Mouse (Mus musculus) embryo, embryonic 10 days (tissue): Measurements from ENCODE around the gene Rpl23a.

Source experiments
- DNase-seq: peaks from one replicate; pipeline ENCODE4 v3.0.0-alpha.2; 2015; ENCODE audit warnings: low spot score

Rpl23a gene

DNA sequence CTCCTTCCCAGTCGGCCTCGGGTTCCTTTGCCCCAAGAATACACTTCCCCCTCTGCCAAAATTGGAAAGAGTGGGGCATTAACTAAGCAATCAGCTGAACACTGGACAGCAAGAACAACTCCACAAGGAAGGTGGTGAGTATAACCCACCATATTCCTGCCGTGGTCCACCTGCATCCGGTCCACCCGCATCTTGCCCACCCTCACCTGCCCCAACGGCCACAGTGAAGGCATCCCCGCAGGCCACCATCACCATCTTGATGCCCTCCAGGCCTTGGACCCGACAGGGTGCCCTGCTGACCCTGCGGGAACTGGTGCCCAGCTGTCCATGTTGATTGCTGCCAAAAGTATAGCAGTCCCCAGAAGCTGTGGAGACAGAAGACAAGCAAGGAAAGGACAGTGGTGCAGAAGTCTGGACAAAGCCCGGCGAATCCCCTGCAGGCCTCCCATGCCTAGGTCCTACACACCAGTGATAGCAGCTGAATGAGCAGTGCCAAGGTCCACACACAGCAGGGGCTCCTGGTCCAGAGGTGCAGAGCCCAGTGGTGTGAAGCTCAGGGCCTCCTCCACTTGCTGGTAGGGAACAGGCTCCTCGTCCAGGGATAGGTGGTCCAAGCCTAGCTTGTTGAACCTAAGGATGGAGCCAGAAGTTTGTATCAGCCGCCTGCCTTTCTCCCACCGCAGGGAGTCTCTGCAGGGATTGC, 16.0 kb downstream of the Rpl23a start:
- no peak for DNase-seq

DNA sequence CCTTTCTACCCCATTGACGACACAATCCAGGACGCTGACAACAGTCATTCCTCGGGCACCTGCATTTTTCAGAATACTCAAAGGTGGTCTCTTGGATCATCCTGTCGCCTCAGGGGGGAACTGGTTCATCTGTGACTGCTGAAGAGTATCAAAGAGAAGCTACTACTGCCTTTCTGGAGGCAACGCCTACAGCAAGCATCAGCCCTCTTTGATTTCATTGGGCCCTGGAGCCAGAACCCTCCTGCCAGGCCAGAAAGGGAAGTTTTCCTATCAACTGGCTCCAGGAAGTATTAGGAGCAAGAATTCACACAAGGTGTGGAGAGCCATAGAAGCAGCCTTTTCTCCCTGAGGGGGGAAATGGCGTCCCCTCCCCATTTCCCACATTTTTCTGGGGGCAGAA, 16.7 kb downstream of the Rpl23a start:
- no peak for DNase-seq

DNA sequence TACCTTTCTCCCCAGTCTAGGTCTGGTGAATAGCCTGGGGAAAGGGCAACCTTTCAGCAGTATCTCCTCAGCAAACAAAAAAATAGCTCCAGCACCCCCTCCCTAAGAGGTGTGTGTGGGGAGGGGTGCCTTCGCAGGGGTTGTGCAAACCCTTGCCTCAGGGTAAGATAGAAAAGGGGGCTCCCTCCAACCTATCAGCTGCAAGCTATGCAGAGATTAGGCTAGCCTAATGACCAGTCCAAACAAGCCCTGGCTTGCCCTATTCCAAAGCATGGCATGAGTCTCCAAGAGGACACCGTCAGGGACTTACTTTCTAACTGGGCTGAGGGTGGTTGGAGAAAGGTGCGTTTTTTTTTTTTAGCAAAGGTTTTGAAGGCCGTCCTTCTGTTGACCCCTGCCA, 17.2 kb downstream of the Rpl23a start:
- peak; percentile 36 for DNase-seq

DNA sequence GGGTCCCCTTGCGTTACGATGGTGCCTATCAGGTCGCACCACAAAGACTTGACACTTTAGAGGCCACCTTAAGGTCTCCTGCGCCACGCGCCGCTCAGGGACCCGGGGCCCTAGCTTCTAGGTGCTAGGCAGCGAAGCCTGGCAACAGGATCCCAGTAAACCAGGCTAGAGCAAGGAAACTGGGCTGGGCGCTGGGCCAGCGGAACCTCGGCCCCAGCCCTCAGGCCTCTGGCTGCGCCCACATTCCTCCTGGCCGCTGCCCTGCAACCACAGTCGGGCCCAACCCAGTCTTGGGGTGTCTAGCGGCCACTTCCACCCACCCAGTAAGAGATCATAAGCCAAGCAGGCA, 17.6 kb downstream of the Rpl23a start:
- DNase-seq, result no peak

DNA sequence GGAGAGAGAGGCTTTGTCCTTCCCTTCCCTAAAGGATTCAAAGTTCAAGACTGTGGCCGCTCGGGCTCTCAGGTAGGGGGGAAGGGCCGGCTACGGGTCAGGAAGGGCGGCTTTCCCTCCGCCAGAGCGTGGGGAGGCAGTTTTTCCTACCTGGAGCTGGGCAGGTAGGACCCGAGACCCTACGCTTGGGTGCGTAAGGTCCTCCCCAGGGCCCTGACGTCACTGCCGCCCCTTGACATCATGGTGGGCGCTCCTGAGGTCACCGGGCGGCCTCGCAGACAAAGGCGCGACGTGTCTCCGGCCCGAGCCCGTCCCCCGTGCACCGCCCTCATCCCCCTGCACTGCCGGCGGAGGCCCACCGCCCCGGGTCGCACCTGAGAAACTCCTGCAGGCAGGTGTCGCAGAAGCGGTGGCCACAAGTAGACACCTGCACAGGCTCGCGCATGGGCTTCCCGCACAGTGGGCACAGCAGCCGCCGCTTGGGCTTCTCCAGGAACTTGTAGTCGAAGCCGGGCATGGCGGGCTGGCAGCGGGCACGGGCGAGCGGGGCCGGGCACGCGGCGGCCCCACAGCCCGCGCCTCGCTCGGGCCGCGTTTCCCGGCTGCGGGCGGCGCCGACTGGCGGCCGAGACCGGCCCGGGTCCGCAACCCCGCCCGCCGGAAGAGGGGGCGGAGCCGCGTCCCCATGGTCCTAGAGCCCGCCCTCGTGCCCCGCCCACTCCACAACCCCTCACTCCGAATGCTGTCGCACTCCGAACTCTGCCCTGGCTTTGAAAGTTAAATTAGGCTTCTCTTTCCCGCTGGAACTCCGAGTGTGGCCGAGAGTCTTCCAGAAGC, 18.2 kb downstream of the Rpl23a start, which contains the start of gene Traf4:
Traf4 (minus strand) TSS at position 666 of the 837 bp plus-strand sequence.
- peak; percentile 90 for DNase-seq

DNA sequence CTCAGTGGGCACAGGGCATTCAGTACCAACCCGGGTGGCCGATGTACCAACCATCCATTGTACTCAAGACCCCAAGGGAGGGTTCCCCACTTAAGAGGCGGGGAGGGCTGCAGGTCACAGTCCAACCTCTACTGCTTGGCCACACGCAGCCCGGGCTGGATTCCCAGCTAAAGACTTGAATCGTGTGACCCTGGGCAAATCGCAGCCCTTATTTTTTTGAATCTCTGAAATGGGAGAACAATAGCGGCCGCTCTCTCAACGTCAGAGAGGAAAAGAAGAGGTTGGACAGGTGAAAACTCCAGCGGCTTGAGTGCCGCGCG, 18.8 kb downstream of the Rpl23a start:
- no peak for DNase-seq

DNA sequence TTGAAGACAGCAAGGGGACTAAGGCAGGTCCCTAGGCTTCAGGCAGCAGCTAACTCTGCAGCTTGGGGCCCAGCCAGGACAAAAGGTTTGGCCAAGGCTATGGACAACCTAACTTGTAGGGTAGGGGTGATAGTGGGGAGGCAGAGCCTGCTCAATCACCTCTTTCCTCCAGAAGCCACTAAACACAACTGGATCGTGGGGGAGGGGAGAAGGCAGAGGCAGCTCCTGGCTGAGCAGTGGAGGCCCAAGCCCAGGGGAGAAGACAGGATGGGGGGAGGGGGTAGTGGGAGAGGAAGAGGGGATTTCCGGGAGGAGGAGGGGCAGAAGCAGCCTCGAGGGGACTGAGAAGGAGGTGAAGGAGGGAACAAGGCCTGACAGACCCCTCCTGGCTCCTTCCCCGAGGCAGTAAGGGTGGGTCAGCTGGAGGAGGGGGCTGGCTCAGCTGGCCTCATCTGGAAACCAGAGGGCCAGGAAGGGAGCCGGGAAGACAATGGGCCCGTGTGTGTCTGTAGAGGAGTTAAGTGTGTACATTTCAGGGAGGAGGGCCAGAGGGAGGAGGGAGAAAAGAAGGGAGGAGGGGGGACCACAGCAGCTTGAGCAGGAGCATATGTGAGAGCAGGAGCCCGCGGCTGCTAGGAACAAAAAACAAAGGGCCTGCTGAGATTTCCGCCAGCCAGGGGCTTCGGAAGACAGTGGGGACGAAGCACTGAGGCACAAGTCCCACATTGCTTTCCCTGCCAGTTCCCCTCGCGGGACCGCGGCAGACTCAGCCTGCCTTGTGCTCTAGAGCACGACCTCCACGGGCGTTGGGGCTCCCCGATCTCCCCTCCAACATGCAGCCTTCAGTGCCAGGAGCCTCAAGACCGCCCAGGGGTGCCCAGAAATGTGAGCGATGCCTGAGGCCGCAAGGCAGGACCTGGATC, 19.4 kb downstream of the Rpl23a start:
- peak; percentile 87 for DNase-seq

DNA sequence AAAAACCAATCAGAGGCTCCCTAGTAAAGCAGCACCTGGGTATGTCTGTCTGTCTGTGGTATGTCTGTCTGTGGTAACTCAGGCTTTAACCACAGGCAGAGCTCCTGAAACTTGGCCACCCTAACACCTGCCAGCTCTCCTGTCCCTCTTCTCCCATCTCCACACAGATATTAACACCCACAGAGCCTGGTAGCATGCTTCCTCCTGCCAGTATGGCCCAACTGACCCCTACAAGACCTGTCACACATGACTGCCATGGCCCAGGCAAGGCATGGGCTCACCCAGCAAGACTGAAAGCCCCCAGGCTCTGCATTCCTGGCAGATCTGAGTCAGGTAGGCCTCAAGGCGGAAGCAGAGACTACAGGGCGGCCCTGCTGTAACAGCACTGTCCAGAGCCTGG, 20.3 kb downstream of the Rpl23a start:
- no peak for DNase-seq

DNA sequence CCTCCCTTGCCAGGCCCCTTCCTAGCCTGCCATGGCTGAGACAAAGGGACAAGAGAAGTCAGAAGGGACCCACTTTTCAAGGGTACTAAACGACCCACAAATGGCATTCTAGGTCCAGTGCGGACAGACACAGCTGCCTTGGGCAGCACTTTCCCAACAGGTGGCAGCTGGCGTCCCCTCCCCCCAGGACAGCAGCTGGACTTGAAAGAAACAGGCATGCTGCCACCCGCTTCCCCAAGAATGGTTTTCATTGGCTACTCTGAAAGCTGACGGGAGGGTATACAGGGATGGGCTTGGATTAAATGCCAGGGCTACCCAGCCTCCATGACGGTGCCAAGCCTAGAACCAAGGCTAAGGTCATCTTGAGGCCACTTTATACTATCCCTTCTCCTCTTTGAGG, 20.9 kb downstream of the Rpl23a start:
- DNase-seq, result no peak

DNA sequence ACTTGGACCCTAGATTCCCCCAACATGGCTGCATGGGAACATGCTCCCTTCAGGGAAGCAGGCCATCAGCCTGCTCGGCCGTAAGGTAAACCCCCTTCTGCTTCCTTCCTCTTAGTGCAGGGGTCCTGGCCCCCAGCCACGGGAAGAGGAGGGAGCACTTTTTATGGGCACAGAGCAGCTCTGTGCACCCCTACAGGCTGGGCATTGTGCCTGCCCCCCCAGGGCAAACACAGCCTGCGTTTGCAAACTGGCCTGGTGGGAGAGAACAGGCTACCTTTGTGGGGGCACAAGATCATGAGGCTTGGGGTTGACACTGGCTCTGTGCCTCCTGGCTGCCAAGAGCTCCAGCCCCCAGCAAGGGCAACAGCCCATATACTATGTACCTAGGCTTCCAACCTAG, 21.4 kb downstream of the Rpl23a start:
- DNase-seq, result no peak

DNA sequence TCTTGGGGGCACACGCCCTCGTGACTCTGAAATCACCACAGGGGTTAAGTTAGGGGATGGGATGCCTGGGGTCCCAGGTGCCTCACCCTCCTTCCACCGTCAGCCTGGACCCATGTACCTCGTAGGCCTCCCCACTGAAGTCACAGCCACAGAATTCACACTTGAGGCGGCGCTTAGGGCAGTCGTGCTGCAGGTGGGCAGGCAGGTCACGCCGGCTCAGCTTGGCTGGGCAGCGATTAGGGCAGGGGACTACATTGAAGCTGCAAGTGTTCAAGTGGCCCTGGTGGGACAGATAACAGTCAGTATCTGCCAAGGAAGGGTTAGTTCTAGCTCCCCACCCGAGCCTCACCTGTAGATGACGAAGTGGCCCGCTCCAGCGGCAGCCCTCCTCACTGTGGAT, 22.2 kb downstream of the Rpl23a start:
- DNase-seq, result no peak

DNA sequence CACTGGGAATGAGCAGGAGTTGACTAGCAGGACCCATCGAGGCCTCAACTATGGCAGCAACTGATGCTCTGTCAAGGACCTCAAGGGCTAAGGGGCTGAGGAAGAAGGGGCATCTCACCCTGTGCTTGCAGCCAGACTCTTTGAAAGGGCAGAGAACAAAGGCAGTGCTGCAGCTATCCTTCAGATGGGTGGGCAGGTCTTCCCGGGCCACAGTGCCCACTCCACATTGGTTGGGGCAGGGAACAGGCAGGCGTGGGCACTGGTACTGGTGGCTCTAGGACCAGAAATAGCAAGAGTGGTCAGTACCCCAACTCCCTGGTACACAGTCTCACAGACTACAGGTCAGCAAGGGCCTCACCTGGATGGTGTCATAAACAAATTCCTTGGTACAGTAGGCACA, 22.7 kb downstream of the Rpl23a start:
- no peak for DNase-seq

DNA sequence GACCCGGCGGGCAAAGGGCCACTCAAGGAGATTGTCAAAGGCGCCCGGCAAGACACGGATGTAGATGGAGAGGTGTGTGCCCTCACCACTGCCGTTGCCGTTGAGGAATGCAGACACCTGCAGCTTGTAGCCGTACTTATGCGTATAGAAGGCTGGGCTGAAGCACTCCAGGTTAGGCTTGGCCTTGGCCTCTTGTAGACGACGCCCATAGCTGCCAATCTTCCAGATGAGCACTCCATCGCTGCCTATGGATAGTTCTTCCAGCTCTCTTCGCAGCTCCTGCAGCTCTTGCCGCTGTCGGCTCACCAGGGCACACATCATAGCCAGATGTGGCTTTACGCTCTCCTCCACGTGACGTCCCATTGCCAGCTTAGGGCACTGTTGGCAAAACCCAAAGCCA, 23.2 kb downstream of the Rpl23a start:
- DNase-seq, result no peak

DNA sequence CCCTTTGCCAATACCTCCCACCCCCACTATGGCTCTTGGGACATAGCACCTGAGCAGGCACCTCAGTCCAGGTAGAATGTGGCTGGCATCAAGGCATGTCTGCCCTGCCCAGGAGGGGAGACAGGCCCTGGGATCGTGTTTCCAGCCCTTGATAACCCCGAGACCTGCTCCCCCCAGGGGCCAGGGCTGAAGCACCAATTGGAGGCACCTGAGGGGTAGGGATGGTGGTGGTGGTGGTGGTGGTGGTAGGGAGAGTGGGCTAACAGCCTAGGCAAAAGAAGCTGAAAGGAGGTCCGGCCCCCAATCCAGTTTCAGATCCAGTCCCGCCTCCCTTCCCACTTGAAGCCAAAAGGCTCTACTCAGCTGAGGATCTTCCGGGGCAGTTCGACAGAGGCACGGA, 23.8 kb downstream of the Rpl23a start:
- no peak for DNase-seq

DNA sequence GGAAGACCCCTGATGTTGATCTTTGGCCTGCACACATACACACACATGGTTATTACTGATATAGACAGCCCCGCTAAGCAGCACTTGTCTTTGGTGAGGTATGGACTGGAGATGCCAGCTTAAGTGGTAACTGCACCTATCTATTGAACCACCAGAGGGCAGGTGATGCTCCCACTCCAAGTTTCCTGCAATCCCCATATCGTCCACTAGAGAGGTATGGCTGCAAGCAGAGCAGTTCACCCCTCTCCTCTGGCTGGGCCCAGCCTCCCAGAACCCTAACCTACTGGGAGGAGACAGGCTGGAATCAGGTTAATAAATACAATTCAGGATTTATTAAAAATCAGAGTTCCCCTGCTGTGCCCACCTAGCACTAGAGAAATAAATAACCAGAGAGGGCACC, 24.3 kb downstream of the Rpl23a start:
- DNase-seq, result peak; percentile 89

DNA sequence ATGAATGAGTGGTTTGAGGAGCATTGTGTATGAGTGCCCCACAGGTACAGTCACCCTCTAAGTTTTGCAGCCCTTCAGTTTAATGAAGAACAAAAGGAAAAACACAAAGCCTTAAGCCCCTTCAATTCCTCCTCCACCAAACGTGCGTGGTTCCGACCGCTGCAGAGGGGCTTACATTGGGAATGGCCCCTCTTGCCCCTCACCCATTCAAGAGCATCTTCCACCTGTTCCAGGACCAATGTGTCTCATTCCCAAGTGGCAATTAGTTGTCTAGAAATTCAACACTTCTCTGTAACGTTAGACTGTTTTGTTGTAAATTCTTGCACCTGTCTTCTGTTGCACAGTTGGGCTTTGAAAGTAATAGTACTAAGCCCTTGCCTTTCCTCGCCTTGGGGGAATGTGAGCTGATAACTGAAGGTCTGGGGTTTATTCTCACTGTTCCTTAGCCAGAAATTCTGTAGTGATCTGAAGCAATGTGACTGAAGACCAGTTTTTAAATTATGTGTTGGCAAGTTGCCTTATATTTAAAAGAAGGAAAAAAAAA, 27.2 kb downstream of the Rpl23a start:
- DNase-seq, result no peak

DNA sequence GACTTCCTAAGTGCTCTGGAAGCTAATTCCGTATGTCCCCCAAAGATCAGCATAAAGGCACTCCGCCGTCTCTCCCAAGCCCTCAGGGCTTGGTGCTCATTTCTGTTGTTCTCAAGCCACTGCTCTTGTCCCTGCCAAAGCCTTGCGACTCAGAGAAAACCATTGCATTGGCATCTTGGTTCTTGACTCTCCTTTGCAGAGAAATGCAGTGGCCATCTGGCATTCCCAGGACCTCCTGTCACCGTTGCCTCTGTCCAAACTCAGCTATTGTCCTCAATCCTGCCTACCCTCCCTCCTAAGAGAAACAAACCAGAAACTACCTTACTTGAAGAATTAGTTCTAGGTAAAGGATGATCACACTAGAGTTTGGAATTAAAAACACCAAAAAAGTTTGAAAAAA, 27.7 kb downstream of the Rpl23a start:
- DNase-seq, result no peak

DNA sequence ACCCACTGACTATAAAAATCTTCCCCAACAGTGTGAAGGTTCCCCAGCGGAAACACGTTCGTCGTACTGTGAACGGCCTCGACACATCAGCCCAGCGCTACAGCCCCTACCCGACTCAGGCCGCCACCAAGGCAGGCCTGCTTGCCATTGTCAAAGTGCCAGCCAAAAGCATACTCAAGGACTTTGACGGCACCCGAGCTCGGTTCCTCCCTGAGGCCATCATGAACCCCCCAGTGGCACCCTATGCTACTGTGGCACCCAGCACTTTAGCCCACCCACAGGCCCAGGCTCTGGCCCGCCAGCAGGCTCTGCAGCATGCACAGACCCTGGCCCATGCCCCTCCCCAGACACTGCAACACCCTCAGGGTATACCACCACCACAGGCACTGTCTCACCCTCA, 29.6 kb downstream of the Rpl23a start:
- no peak for DNase-seq

DNA sequence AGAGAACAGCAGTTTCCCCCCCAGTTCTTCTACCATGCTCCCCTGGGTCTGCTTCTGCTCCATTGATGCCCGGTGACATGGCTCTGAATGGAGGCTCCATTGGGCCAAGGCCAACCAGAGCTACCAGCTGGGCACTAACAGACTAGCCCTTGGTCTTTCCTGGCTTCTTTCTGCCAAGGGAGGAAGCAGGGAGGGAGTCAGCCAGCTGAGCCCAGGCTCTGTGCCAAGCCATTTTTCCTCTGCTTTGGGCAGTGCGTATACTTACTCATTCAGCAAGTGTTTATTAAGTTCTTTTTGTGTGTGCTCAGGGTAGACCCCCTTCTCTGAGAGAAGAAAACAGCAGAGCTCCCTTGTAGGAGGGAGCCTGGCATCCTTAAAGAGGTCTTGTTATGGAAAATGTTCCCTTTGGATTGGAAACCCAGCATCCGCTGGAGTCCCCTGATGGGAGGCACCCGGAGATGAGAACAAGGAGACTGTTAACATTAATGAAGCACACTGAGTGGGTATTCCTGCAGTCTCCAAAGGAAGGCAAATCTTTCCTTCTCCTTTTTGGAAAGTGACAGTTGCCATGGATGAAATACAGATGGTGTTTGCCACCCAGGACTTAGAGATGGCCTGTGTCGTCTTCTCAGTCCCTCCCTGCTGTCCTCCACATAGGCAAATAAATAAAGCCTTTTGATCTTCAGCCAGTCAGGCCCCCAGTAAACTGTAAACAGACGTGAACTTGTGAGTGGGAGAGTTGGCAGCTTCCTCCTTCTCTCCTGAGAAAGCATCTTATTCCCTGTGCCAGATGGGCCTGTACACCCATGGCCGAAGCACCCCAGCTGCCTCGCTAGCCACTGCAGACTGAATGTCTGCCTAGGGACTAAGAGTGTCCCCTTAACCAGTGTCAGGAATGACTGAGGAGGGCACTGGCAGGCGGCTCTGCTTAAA, 30.8 kb downstream of the Rpl23a start:
- DNase-seq, result no peak

DNA sequence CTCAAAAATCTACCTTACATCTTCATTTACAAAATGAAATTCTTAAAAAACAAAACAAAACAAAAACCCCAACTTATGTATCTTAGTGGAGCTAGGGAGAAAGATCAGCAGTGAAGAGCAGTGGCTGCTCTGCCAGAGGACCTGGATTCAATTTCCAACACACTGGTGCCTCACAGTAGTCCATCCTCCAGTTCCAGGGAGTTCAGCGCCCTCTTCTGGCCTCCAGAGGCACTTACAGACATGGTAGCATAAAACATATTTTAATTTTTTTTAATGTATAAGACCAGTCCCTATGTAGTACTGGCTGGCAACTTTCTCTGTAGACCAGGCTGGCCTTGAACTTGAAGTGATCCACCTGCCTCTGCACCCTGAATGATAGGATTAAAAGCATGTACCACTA, 32.2 kb downstream of the Rpl23a start:
- DNase-seq, result peak; percentile 64
